Mouse (Mus musculus) heart, postnatal 25 days (tissue): ENCODE results near the gene Herc4. TPM values are rescaled to one million over a fixed set of nuclear protein-coding genes. Genes with fewer than 3 reads are reported as not detected.
"Not testable (repeated sequence)": the region's sequence is repeated elsewhere in the genome, so short reads cannot be mapped to it uniquely, and the experiment has no call there.

ENCODE experiments used
- DNase-seq: peaks from one replicate; pipeline ENCODE4 v3.0.0; 2022; ENCODE audit warnings: low spot score
- intact Hi-C: fragments of 180-260 bp; cut with DNase I; formaldehyde crosslinking; loops from one replicate; pipeline ENCODE4 v1.15.1; 2025
- total RNA-seq, 2 experiments: library from RNA; stranded (reverse); gene quantifications; 2 replicates each; pipeline ENCODE4 v1.2.3; 2021

Gene Herc4
- total RNA-seq, 2 experiments from 2014 or later, result 31.4 to 34.6 TPM

- intact Hi-C loops, result loop anchor here (1.0 kb wide), 1 partner anchor 95 kb away; no protein-coding TSS in a partner anchor
- DNase-seq, result peak; percentile 82
These were observed 95.5 kb downstream of the Herc4 start for GRCm38 (mm10) chr10:63338914-63339643.

- intact Hi-C loops, result loop anchor here (2.0 kb wide), 1 partner anchor 35 kb away; no protein-coding TSS in a partner anchor
- DNase-seq, result no peak
These were observed 97.7 kb downstream of the Herc4 start for GRCm38 (mm10) chr10:63341351-63341750.

GRCm38 (mm10) chr10:63344751-63345150 is 101.1 kb downstream of the Herc4 start:
- intact Hi-C loops, result no loop called here

GRCm38 (mm10) chr10:63348291-63348690 is 104.7 kb downstream of the Herc4 start:
- no peak for DNase-seq
- intact Hi-C loops, result no loop called here

More at GRCm38 (mm10) chr10:63344751-63345150, 101.1 kb downstream of the Herc4 start:
- DNase-seq, result no peak

GRCm38 (mm10) chr10:63350666-63351065 is 107.1 kb downstream of the Herc4 start:
- no peak for DNase-seq
- intact Hi-C loops, result no loop called here

- intact Hi-C loops, DNase-seq: not testable (repeated sequence)
These were observed 107.5 kb downstream of the Herc4 start for GRCm38 (mm10) chr10:63351099-63351498.

- DNase-seq, result no peak
- intact Hi-C loops, result no loop called here
These were observed 108.5 kb downstream of the Herc4 start for GRCm38 (mm10) chr10:63352111-63352510.

GRCm38 (mm10) chr10:63360502-63360901 is 116.9 kb downstream of the Herc4 start:
- intact Hi-C loops, result no loop called here
- no peak for DNase-seq

GRCm38 (mm10) chr10:63365918-63366455 is 122.4 kb downstream of the Herc4 start:
- intact Hi-C loops, result no loop called here
- DNase-seq, result no peak

- intact Hi-C loops, result no loop called here
These were observed 123.8 kb downstream of the Herc4 start for GRCm38 (mm10) chr10:63367386-63367785.

More at GRCm38 (mm10) chr10:63367386-63367785, 123.8 kb downstream of the Herc4 start:
- DNase-seq, result no peak

Other genes with a start within 250 kb of the Herc4 start
- gene Hnrnph3, start 219.6 kb upstream of the Herc4 start, total RNA-seq, result 10 to 100 TPM; 30.7 to 32.3 TPM
- 1 to 10 TPM; 7.0 to 8.0 TPM for gene Pbld2, start 219.5 kb upstream of the Herc4 start, total RNA-seq
- gene Pbld1, start 183.6 kb upstream of the Herc4 start, total RNA-seq, result 1 to 10 TPM; 1.1 to 1.4 TPM
- gene Atoh7, start 144.2 kb upstream of the Herc4 start, total RNA-seq, result not detected
- gene Mypn, start 39.9 kb upstream of the Herc4 start, total RNA-seq, result 100 to 1,000 TPM; 101 to 108 TPM
- gene Sirt1, start 137.9 kb downstream of the Herc4 start, total RNA-seq, result 10 to 100 TPM in 1 of 2 experiments, 1 to 10 TPM in 1; 9.9 to 12.0 TPM
- gene Dnajc12, start 138.6 kb downstream of the Herc4 start, total RNA-seq, result 10 to 100 TPM in 1 of 2 experiments, 1 to 10 TPM in 1; 8.7 to 11.2 TPM
- gene Gm7075, start 178.0 kb downstream of the Herc4 start, total RNA-seq, result not detected
- 10 to 100 TPM; 53.1 to 57.2 TPM for gene Ctnna3, start 186.3 kb downstream of the Herc4 start, total RNA-seq